Mouse (Mus musculus) ES-Bruce4 (cell line): ENCODE measurements around the gene Polr1b. TPM values are rescaled to one million over a fixed set of nuclear protein-coding genes. Genes with fewer than 3 reads are reported as not detected.
A peak's percentile ranks its signal among the peaks of the same experiment; 100 is the strongest.

Source experiments
- H3K27ac ChIP-seq: 2 replicates; pipeline ENCODE4 v1.5.1; 2012; ENCODE audit warnings: low read length, inconsistent platforms; ENCODE audit not compliant: insufficient read depth
- H3K27me3 ChIP-seq: 2 replicates; pipeline ENCODE4 v1.6.1; 2012; ENCODE audit warnings: mild to moderate bottlenecking, low read length, inconsistent platforms; ENCODE audit not compliant: control insufficient read depth, poor library complexity, insufficient read depth, severe bottlenecking
- H3K36me3 ChIP-seq: 2 replicates; pipeline ENCODE4 v1.6.1; 2012; ENCODE audit warnings: inconsistent platforms, mild to moderate bottlenecking, low read length, moderate library complexity; ENCODE audit not compliant: control insufficient read depth, poor library complexity, insufficient read depth, severe bottlenecking
- H3K4me1 ChIP-seq: one replicate; pipeline ENCODE4 v1.8.1; 2011; ENCODE audit warnings: low read length; ENCODE audit not compliant: control insufficient read depth, insufficient read depth
- H3K4me3 ChIP-seq: 2 replicates; pipeline ENCODE4 v1.5.1; 2011; ENCODE audit warnings: low read depth, mild to moderate bottlenecking, low read length
- H3K9ac ChIP-seq: 2 replicates; pipeline ENCODE4 v1.6.1; 2012; ENCODE audit warnings: low read depth, mild to moderate bottlenecking, inconsistent platforms; ENCODE audit not compliant: poor library complexity, severe bottlenecking
- H3K9me3 ChIP-seq: replicated peaks from 2 replicates; pipeline ENCODE4 v1.6.1; 2012; ENCODE audit warnings: mild to moderate bottlenecking, low read length, inconsistent platforms; ENCODE audit not compliant: control insufficient read depth, poor library complexity, insufficient read depth, severe bottlenecking
- CTCF ChIP-seq: IDR thresholded peaks from one replicate; pipeline ENCODE4 v1.8.1; 2011; ENCODE audit warnings: low read depth, low read length
- EP300 ChIP-seq: IDR thresholded peaks from 2 replicates; pipeline ENCODE4 v1.6.1; 2011; ENCODE audit warnings: low read depth, low read length; ENCODE audit not compliant: insufficient read depth
- POLR2A ChIP-seq: IDR thresholded peaks from one replicate; pipeline ENCODE4 v1.8.1; 2011; ENCODE audit warnings: low read length; ENCODE audit not compliant: insufficient read depth
- polyA plus RNA-seq: library from polyadenylated mRNA; stranded (reverse); fragments of >200 nt; gene quantifications from 2 replicates; pipeline ENCODE4 v1.2.4, GENCODE M21; 2011; ENCODE audit warnings: low read depth; ENCODE audit not compliant: missing spikeins, insufficient read depth, insufficient read length

The Polr1b gene
- polyA plus RNA-seq = 57.1 and 64.2 TPM in 2 replicates

DNA sequence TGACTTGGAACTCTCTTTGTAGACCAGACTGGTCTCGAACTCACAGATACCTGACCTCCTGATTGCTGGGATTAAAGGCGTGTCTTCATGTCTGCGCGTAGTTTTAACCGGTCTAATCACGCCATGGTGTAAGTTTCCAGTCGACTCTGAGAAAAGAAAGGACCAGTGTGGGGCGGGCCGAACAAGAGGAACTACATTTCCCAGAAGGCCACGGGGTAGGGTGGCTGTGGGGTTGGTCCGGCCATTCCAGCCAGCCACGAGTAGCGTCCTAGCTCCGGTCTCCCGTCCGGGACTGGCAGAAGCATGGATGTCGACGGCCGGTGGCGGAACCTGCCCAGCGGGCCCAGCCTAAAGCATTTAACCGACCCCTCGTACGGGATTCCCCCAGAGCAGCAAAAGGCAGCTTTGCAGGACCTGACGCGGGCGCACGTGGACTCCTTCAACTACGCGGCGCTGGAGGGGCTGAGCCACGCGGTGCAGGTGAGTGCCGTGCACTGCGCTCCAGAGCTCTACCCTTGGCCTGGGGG, at the start of gene Polr1b:
Gene Polr1b, plus strand, starts transcription at position 212 of the 527 bp plus-strand sequence.
- H3K9me3 ChIP-seq = no peaks in the 10 kb centered on the region
- H3K9ac ChIP-seq = peak within 1 kb of the TSS; percentile 87
- H3K27me3 ChIP-seq = no peaks in the 10 kb centered on the region
- TF ChIP-seq POLR2A = peak; percentile 76
- TF ChIP-seq CTCF = no peak
- no peaks in the 10 kb centered on the region for H3K4me1 ChIP-seq
- peaks cover 33% of the 10 kb centered on the region for H3K36me3 ChIP-seq
- H3K4me3 ChIP-seq = peak within 1 kb of the TSS; percentile 99
- no peak within 1 kb of the TSS for H3K27ac ChIP-seq

DNA sequence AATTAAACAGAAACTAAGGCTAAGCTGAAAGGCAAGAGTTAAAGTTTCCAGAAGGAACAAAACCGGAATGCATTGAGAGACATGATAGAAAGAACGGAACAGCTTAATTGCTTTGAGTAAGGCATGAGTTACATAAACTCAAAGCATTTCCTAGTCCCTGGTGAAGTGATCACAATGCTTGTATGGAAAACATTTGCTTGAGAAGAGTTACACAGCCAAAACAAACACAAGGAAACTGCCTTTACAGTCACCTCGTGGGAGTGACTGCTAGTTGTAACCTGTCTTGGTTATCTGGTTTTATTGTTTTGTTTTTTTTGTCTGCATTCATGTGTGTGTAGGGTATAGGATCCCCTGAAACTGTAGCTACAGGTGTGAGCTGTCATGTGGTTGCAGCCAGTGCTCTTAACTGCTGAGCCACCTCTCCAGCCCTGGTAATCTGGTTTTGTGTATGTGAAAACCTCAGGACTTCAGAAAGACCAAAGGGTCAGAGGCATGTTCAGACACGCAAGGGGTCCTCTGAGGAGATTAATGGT, 48.3 kb upstream of the Polr1b start:
- Histone ChIP-seq H3K27me3 (no peaks in the 10 kb centered on the region), H3K4me1 (no peaks in the 10 kb centered on the region), H3K36me3 (no peaks in the 10 kb centered on the region), H3K27ac (no peak overlapping the region), H3K9ac (no peak overlapping the region), H3K9me3 (no peaks in the 10 kb centered on the region), H3K4me3 (no peak overlapping the region)
- no peak for TF ChIP-seq EP300
- TF ChIP-seq POLR2A = no peak

DNA sequence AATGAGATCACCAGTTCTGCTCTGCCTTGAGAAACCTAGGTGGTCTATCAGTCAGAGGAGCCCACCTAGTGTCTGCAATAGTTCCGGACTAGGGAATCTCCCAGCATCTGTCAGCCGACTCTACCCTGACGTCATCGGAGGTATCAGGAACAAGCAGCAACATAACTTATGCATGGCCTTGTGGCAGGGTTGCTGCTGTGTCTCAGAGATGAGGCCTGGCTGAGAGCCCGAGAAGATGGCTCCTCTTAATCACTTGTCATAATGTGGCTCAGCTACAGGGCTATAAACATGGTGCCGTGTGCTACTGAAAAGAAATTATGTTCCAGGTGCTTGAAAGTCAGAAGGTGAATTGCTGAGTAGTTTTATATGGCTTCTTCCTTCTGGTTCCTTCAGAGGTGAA, 45.1 kb upstream of the Polr1b start:
- no peaks in the 10 kb centered on the region for H3K27me3 ChIP-seq
- H3K4me3 ChIP-seq = no peak overlapping the region
- no peak for TF ChIP-seq CTCF
- TF ChIP-seq POLR2A = no peak
- TF ChIP-seq EP300 = no peak
- H3K4me1 ChIP-seq = no peaks in the 10 kb centered on the region
- H3K27ac ChIP-seq = no peak overlapping the region
- no peak overlapping the region for H3K9ac ChIP-seq
- H3K36me3 ChIP-seq = no peaks in the 10 kb centered on the region
- no peaks in the 10 kb centered on the region for H3K9me3 ChIP-seq

DNA sequence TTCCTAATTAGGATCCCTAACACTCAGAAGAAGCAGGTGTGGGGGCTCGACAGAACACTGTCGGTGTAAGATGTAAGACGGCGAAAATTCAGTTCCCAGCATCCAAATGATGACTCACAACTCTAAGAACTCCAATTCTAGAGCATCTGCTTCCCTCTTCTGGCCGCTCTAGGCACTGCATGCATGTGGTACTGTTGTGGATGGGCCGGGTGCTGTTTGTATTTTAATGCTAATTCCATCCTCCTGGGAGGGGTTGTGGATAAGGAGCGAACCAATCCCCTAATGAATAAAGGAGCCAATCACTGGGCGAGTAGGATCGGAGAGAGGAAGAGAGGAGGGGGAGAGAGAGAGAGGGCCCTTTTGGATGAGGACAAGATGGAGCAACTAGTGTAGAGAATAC, 44.2 kb upstream of the Polr1b start:
- no peaks in the 10 kb centered on the region for H3K27me3 ChIP-seq
- no peak overlapping the region for H3K9ac ChIP-seq
- H3K9me3 ChIP-seq = no peaks in the 10 kb centered on the region
- no peak overlapping the region for H3K27ac ChIP-seq
- no peaks in the 10 kb centered on the region for H3K36me3 ChIP-seq
- TF ChIP-seq CTCF (peak; percentile 74), POLR2A (no peak), EP300 (no peak)
- H3K4me3 ChIP-seq = no peak overlapping the region
- no peaks in the 10 kb centered on the region for H3K4me1 ChIP-seq

DNA sequence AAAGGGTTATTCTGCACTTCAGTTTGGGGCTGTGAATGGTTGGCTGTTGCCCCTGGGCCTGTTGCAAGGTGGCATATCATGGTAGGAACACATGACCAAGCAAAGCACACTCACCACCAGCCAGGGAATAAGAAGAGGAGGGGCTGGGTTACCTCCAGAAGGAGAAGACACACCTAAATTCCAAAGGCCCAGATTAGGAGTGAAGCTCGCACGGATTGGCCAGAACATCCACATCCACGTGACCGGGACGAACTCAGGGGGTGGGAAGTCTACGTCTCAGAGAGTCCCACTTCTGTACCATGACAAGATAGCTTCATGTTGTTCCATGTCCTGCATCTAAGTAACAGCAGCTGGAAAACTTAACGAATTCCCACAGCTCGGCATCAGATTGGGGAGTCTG, 43.5 kb upstream of the Polr1b start:
- Histone ChIP-seq H3K27ac (no peak overlapping the region), H3K9ac (no peak overlapping the region), H3K9me3 (no peaks in the 10 kb centered on the region), H3K4me3 (no peak overlapping the region), H3K27me3 (no peaks in the 10 kb centered on the region), H3K4me1 (no peaks in the 10 kb centered on the region), H3K36me3 (no peaks in the 10 kb centered on the region)
- TF ChIP-seq CTCF = no peak
- TF ChIP-seq POLR2A = no peak
- no peak for TF ChIP-seq EP300

DNA sequence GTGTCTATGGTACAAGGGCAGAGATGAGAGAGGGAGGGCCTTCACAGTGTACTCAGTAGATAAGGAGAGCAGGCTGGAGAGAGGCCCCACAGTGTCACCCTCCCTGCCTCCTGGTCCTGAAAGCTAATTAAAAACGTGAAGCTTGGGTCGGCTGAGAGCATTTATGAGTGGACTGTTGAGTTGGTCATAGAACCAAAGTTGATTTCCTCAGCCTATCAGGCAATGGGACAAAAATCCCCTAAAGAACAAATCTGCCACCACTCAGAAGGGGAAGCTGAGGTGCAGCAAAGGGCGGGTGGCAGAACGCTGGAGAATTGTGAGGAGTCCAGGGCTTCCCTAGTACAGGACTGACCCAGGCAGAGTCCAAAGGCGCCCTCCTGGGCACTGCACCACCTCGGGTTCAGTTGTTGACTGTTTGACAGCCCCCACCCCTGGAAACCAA, 42.9 kb upstream of the Polr1b start:
- no peaks in the 10 kb centered on the region for H3K36me3 ChIP-seq
- no peaks in the 10 kb centered on the region for H3K4me1 ChIP-seq
- H3K27me3 ChIP-seq = no peaks in the 10 kb centered on the region
- H3K4me3 ChIP-seq = no peak overlapping the region
- no peak overlapping the region for H3K27ac ChIP-seq
- TF ChIP-seq CTCF (no peak), EP300 (no peak), POLR2A (no peak)
- no peak overlapping the region for H3K9ac ChIP-seq
- H3K9me3 ChIP-seq = no peaks in the 10 kb centered on the region
